Mouse (Mus musculus): ENCODE measurements around the gene Stab2.

GRCm38 (mm10) chr10:86810000-86810399 lies 197.8 kb downstream of the Stab2 start:
- TF ChIP-seq CTCF (IDR thresholded peaks at IDR 0.05; ENCODE audit: low read depth, low read length) (no peak), POLR2A (IDR thresholded peaks at IDR 0.05; ENCODE audit: borderline replicate concordance, low read depth, low read length) (no peak)
